Mouse (Mus musculus) embryonic fibroblast, embryonic 13.5 days (primary cell): ENCODE data around the gene Dscam. TPM values are rescaled to one million over a fixed set of nuclear protein-coding genes. Genes with fewer than 3 reads are reported as not detected.
"Not testable (repeated sequence)": the region's sequence is repeated elsewhere in the genome, so short reads cannot be mapped to it uniquely, and the experiment has no call there.

Experiments used
- H3K27ac ChIP-seq: 2 replicates; pipeline ENCODE4 v1.5.1; 2012; ENCODE audit warnings: low read length, control low read depth, inconsistent platforms; ENCODE audit not compliant: insufficient read depth
- H3K4me1 ChIP-seq: 2 replicates; pipeline ENCODE4 v1.6.1; 2011; ENCODE audit warnings: low read length; ENCODE audit not compliant: control insufficient read depth, insufficient read depth
- H3K4me3 ChIP-seq: 2 replicates; pipeline ENCODE4 v1.5.1; 2011; ENCODE audit warnings: mild to moderate bottlenecking, control low read depth, low read length; ENCODE audit not compliant: insufficient read depth
- CTCF ChIP-seq: IDR thresholded peaks from 2 replicates; pipeline ENCODE4 v1.5.1; 2011; ENCODE audit warnings: mild to moderate bottlenecking, control low read depth, low read length, moderate library complexity, borderline replicate concordance; ENCODE audit not compliant: insufficient read depth
- POLR2A ChIP-seq: IDR thresholded peaks from 2 replicates; pipeline ENCODE4 v1.6.1; 2011; ENCODE audit warnings: low read depth, mild to moderate bottlenecking, control low read depth, low read length, moderate library complexity
- polyA plus RNA-seq: library from polyadenylated mRNA; stranded (reverse); fragments of >200 nt; gene quantifications from 2 replicates; pipeline ENCODE4 v1.2.4, GENCODE M21; 2011; ENCODE audit warnings: low read depth; ENCODE audit not compliant: missing spikeins, insufficient read length

The Dscam gene
- polyA plus RNA-seq, 1 experiment: 0.19 TPM

- no peak for TF ChIP-seq POLR2A
- no peak for TF ChIP-seq CTCF
- Histone ChIP-seq H3K4me1 (peaks cover 14% of the 10 kb centered on the region), H3K27ac (no peak overlapping the region), H3K4me3 (no peak overlapping the region)
Measured at GRCm38 (mm10) chr16:96906630-96907029, 263.9 kb downstream of the Dscam start.

- Histone ChIP-seq H3K4me1 (peaks cover 14% of the 10 kb centered on the region), H3K27ac (no peak overlapping the region), H3K4me3 (no peak overlapping the region)
- no peak for TF ChIP-seq POLR2A
- no peak for TF ChIP-seq CTCF
Measured at GRCm38 (mm10) chr16:96904761-96905160, 265.8 kb downstream of the Dscam start.

- Histone ChIP-seq H3K27ac (no peak overlapping the region), H3K4me3 (no peak overlapping the region), H3K4me1 (peaks cover 14% of the 10 kb centered on the region)
- TF ChIP-seq POLR2A (no peak), CTCF (no peak)
Measured at GRCm38 (mm10) chr16:96904359-96904758, 266.2 kb downstream of the Dscam start.

GRCm38 (mm10) chr16:96902596-96902995 is 268.0 kb downstream of the Dscam start:
- TF ChIP-seq CTCF (no peak), POLR2A (no peak)
- H3K4me1 ChIP-seq: peaks cover 18% of the 10 kb centered on the region
- H3K27ac ChIP-seq: peak overlapping the region; percentile 93
- H3K4me3 ChIP-seq: no peak overlapping the region

- peak overlapping the region; percentile 93 for H3K27ac ChIP-seq
- TF ChIP-seq POLR2A (no peak), CTCF (no peak)
- H3K4me3 ChIP-seq: no peak overlapping the region
- H3K4me1 ChIP-seq: peaks cover 18% of the 10 kb centered on the region
Measured at GRCm38 (mm10) chr16:96901234-96902014, 269.1 kb downstream of the Dscam start.

- no peak overlapping the region for H3K27ac ChIP-seq
- H3K4me1 ChIP-seq: peaks cover 18% of the 10 kb centered on the region
- TF ChIP-seq CTCF (no peak), POLR2A (no peak)
- no peak overlapping the region for H3K4me3 ChIP-seq
Measured at GRCm38 (mm10) chr16:96899329-96899728, 271.2 kb downstream of the Dscam start.

- Histone ChIP-seq H3K27ac (no peak overlapping the region), H3K4me3 (no peak overlapping the region), H3K4me1 (peaks cover 7% of the 10 kb centered on the region)
- TF ChIP-seq POLR2A (no peak), CTCF (no peak)
Measured at GRCm38 (mm10) chr16:96896510-96897133, 273.9 kb downstream of the Dscam start.

GRCm38 (mm10) chr16:96888036-96888435 is 282.5 kb downstream of the Dscam start:
- TF ChIP-seq POLR2A (no peak), CTCF (no peak)
- Histone ChIP-seq H3K27ac (no peak overlapping the region), H3K4me1 (peaks cover 9% of the 10 kb centered on the region), H3K4me3 (no peak overlapping the region)

- no peak for TF ChIP-seq CTCF
- no peak for TF ChIP-seq POLR2A
- Histone ChIP-seq H3K27ac (no peak overlapping the region), H3K4me3 (no peak overlapping the region), H3K4me1 (peaks cover 9% of the 10 kb centered on the region)
Measured at GRCm38 (mm10) chr16:96885817-96886216, 284.7 kb downstream of the Dscam start.

- H3K4me3 ChIP-seq, H3K27ac ChIP-seq, H3K4me1 ChIP-seq: not testable (repeated sequence)
Measured at GRCm38 (mm10) chr16:96884590-96884989, 286.0 kb downstream of the Dscam start.

GRCm38 (mm10) chr16:96877271-96877670 is 293.3 kb downstream of the Dscam start:
- H3K4me3 ChIP-seq: no peak overlapping the region
- no peaks in the 10 kb centered on the region for H3K4me1 ChIP-seq
- TF ChIP-seq CTCF (no peak), POLR2A (no peak)
- no peak overlapping the region for H3K27ac ChIP-seq
